Mouse (Mus musculus) hindbrain, embryonic 11.5 days (tissue): ENCODE data around the gene Gpr137. TPM values are rescaled to one million over a fixed set of nuclear protein-coding genes. Genes with fewer than 3 reads are reported as not detected.

Experiments
- ATAC-seq: fragments of 200-750 bp; cut with Nextera tagmentation; 2 replicates; pipeline ENCODE4 v1.8.0; 2017; ENCODE audit warnings: mild to moderate bottlenecking, moderate TSS enrichment, moderate library complexity; ENCODE audit not compliant: low FRiP score
- DNase-seq: peaks from one replicate; pipeline ENCODE4 v3.0.0-alpha.2; 2015; ENCODE audit warnings: low spot score
- H3K27ac ChIP-seq: fragments of 300-500 bp; sonication (generic); 2 replicates; pipeline ENCODE4 v1.5.1; 2014; ENCODE audit warnings: mild to moderate bottlenecking, low read depth, low read length
- H3K27me3 ChIP-seq: fragments of 300-500 bp; sonication (generic); 2 replicates; pipeline ENCODE4 v1.6.1; 2014; ENCODE audit warnings: mild to moderate bottlenecking, low read length, moderate library complexity, mixed read lengths; ENCODE audit not compliant: control insufficient read depth, insufficient read depth
- H3K36me3 ChIP-seq: fragments of 300-500 bp; sonication (generic); 2 replicates; pipeline ENCODE4 v1.6.1; 2014; ENCODE audit warnings: mild to moderate bottlenecking, low read length, moderate library complexity, mixed read lengths; ENCODE audit not compliant: control insufficient read depth, insufficient read depth
- H3K4me1 ChIP-seq: fragments of 300-500 bp; sonication (generic); replicated peaks from 2 replicates; pipeline ENCODE4 v1.6.1; 2014; ENCODE audit warnings: low read length, mixed read lengths; ENCODE audit not compliant: control insufficient read depth, insufficient read depth
- H3K4me2 ChIP-seq: fragments of 300-500 bp; sonication (generic); replicated peaks from 2 replicates; pipeline ENCODE4 v1.6.1; 2014; ENCODE audit warnings: mild to moderate bottlenecking, low read depth, low read length
- H3K4me3 ChIP-seq: fragments of 300-500 bp; sonication (generic); 2 replicates; pipeline ENCODE4 v1.5.1; 2014; ENCODE audit warnings: low read depth, low read length
- H3K9ac ChIP-seq: fragments of 300-500 bp; sonication (generic); 2 replicates; pipeline ENCODE4 v1.6.1; 2014; ENCODE audit warnings: low read depth, low read length
- H3K9me3 ChIP-seq: fragments of 300-500 bp; sonication (generic); 2 replicates; pipeline ENCODE4 v1.6.1; 2016; ENCODE audit warnings: low read length; ENCODE audit not compliant: control insufficient read depth
- WGBS: fragments of 180-500 bp; shearing (Covaris S2); extraction: QIAGEN DNeasy Blood & Tissue Kit; methylation state at CpG from one replicate; pipeline ENCODE4 v1.1.7; 2014; 5-methylcytosine and 5-hydroxymethylcytosine counted together
- polyA plus RNA-seq: library from polyadenylated mRNA; unstranded; fragments of >200 nt; fragmentation: Nextera tagmentation; extraction: Ambion mirVana; gene quantifications from 2 replicates; pipeline ENCODE4 v1.2.1, GENCODE M21; 2014

Gpr137 gene
- polyA plus RNA-seq, 1 experiment from 2014 or later: 27.9 TPM

- Histone ChIP-seq H3K36me3 (no peaks in the 10 kb centered on the region), H3K9me3 (no peaks in the 10 kb centered on the region), H3K4me1 (peaks cover 5% of the 10 kb centered on the region; the same call in 1 of the 2 replicates), H3K27ac (no peak overlapping the region), H3K4me3 (no peak overlapping the region), H3K4me2 (no peak overlapping the region), H3K27me3 (peaks cover 79% of the 10 kb centered on the region), H3K9ac (no peak overlapping the region)
- 50% methylated on average over 1 of the region's 1 CpGs for WGBS
- no peak for ATAC-seq
- no peak for DNase-seq
These were observed 10.3 kb downstream of the Gpr137 start for GRCm38 (mm10) chr19:6932018-6932417.

GRCm38 (mm10) chr19:6931002-6931401, 11.3 kb downstream of the Gpr137 start:
- no peaks in the 10 kb centered on the region for H3K36me3 ChIP-seq
- ATAC-seq: no peak
- no peak overlapping the region for H3K4me3 ChIP-seq

GRCm38 (mm10) chr19:6928080-6928479, 14.2 kb downstream of the Gpr137 start:
- Histone ChIP-seq H3K27ac (no peak overlapping the region), H3K4me1 (0 out of 2 replicates have a peak, but pooled peaks cover 7% of the 10 kb centered on the region), H3K9ac (no peak overlapping the region), H3K4me3 (no peak overlapping the region), H3K27me3 (peaks cover 84% of the 10 kb centered on the region), H3K9me3 (no peaks in the 10 kb centered on the region), H3K36me3 (no peaks in the 10 kb centered on the region), H3K4me2 (no peak overlapping the region)
- no peak for ATAC-seq
- no peak for DNase-seq
- 14% methylated on average over 9 of the region's 9 CpGs for WGBS

More at GRCm38 (mm10) chr19:6931002-6931401, 11.3 kb downstream of the Gpr137 start:
- Histone ChIP-seq H3K4me2 (no peak overlapping the region), H3K27ac (no peak overlapping the region), H3K4me1 (peaks cover 5% of the 10 kb centered on the region; the same call in 1 of the 2 replicates), H3K9ac (no peak overlapping the region), H3K9me3 (no peaks in the 10 kb centered on the region), H3K27me3 (peaks cover 86% of the 10 kb centered on the region)
- DNase-seq: no peak
- 0% methylated on average over 2 of the region's 2 CpGs for WGBS

GRCm38 (mm10) chr19:6926559-6927255, 15.6 kb downstream of the Gpr137 start:
- Histone ChIP-seq H3K4me1 (0 out of 2 replicates have a peak, but pooled peaks cover 7% of the 10 kb centered on the region), H3K4me3 (peak overlapping the region; percentile 16; the same call in 1 of the 2 replicates), H3K9ac (no peak overlapping the region), H3K27ac (no peak overlapping the region), H3K36me3 (no peaks in the 10 kb centered on the region), H3K4me2 (peak overlapping the region; percentile 18; the same call in 1 of the 2 replicates), H3K9me3 (no peaks in the 10 kb centered on the region), H3K27me3 (peaks cover 76% of the 10 kb centered on the region)
- DNase-seq: peak; percentile 50
- 11% methylated on average over 26 of the region's 26 CpGs for WGBS
- ATAC-seq: no peak

- no peaks in the 10 kb centered on the region for H3K9me3 ChIP-seq
- ATAC-seq (no peak), DNase-seq (peak; percentile 42)
- peaks cover 67% of the 10 kb centered on the region for H3K27me3 ChIP-seq
- WGBS: 5% methylated on average over 38 of the region's 40 CpGs
- H3K4me1 ChIP-seq: peaks cover 7% of the 10 kb centered on the region; the same call in 1 of the 2 replicates
- no peak overlapping the region for H3K27ac ChIP-seq
- no peaks in the 10 kb centered on the region for H3K36me3 ChIP-seq
- peak overlapping the region; percentile 8; the same call in 1 of the 2 replicates for H3K4me3 ChIP-seq
- no peak overlapping the region for H3K4me2 ChIP-seq
- H3K9ac ChIP-seq: no peak overlapping the region
These were observed 16.5 kb downstream of the Gpr137 start for GRCm38 (mm10) chr19:6925611-6926329.

- Histone ChIP-seq H3K4me3 (peak within 1 kb of the TSS; percentile 8; the same call in 1 of the 2 replicates), H3K4me1 (peaks cover 10% of the 10 kb centered on the region; the same call in 1 of the 2 replicates), H3K27ac (no peak within 1 kb of the TSS), H3K27me3 (peaks cover 64% of the 10 kb centered on the region), H3K9ac (no peak within 1 kb of the TSS), H3K36me3 (no peaks in the 10 kb centered on the region), H3K9me3 (no peaks in the 10 kb centered on the region), H3K4me2 (no peak within 1 kb of the TSS)
- 6% methylated on average over 9 of the region's 9 CpGs for WGBS
- DNase-seq: no peak
- ATAC-seq: no peak
These were observed 17.0 kb downstream of the Gpr137 start, which contains the start of gene Catsperz for GRCm38 (mm10) chr19:6925307-6925573. Gene Catsperz, minus strand, starts transcription at chr19:6925380.

- Histone ChIP-seq H3K27me3 (peaks cover 62% of the 10 kb centered on the region), H3K9ac (no peak overlapping the region), H3K4me1 (peaks cover 13% of the 10 kb centered on the region; the same call in 1 of the 2 replicates), H3K27ac (no peak overlapping the region), H3K9me3 (no peaks in the 10 kb centered on the region), H3K36me3 (no peaks in the 10 kb centered on the region), H3K4me2 (no peak overlapping the region), H3K4me3 (no peak overlapping the region)
- DNase-seq (peak; percentile 85), ATAC-seq (no peak)
- 3% methylated on average over 39 of the region's 39 CpGs for WGBS
These were observed 17.6 kb downstream of the Gpr137 start for GRCm38 (mm10) chr19:6924461-6925306.

GRCm38 (mm10) chr19:6922901-6923735, 19.2 kb downstream of the Gpr137 start:
- Histone ChIP-seq H3K27me3 (peaks cover 54% of the 10 kb centered on the region), H3K4me1 (peaks cover 13% of the 10 kb centered on the region; the same call in 1 of the 2 replicates), H3K4me2 (no peak overlapping the region), H3K9ac (no peak overlapping the region), H3K4me3 (no peak overlapping the region), H3K36me3 (no peaks in the 10 kb centered on the region), H3K27ac (no peak overlapping the region), H3K9me3 (no peaks in the 10 kb centered on the region)
- no peak for DNase-seq
- ATAC-seq: no peak
- 61% methylated on average over 6 of the region's 6 CpGs for WGBS
